Mouse (Mus musculus): ENCODE measurements around the gene Fut11. TPM values are rescaled to one million over a fixed set of nuclear protein-coding genes. Genes with fewer than 3 reads are reported as not detected.

The Fut11 gene
- polyA plus RNA-seq, 1 experiment, result 2.1 TPM

DNA sequence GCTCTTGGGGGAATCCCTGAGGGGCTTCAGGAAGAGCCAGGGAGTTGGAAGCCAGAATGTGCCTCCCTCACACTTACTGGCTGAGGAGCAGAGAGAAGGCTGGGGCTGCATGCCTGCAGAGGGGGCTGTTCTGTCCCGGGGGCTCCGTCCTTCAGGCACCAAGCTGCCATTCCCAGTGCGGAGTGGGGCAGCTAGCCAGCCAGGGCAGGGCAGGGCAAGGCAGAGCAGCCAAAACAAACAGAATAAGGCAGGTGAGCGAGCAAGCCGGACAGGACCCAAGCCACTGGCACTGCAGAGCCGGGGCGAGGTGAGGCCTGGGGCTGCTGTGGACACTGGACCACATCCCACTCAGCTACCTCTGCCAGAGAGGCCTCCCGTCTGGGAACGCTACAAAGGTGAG, 46.5 kb downstream of the Fut11 start:
- no peaks in the 10 kb centered on the region; the same call in 1 of the 2 replicates for H3K36me3 ChIP-seq (ENCODE audit: control insufficient read depth, insufficient read depth, low read length)
- H3K27me3 ChIP-seq (ENCODE audit: control insufficient read depth, insufficient read depth, low read length), result no peaks in the 10 kb centered on the region
- H3K27ac ChIP-seq (ENCODE audit: control insufficient read depth, insufficient read depth, low read depth, low read length), result no peak overlapping the region
- no peak for TF ChIP-seq POLR2A (IDR thresholded peaks at IDR 0.05; ENCODE audit: control insufficient read depth, low read depth, low read length)
- TF ChIP-seq CTCF (IDR thresholded peaks at IDR 0.05; ENCODE audit: control insufficient read depth, insufficient read depth, insufficient replicate concordance, low read depth, low read length), result no peak
- H3K4me1 ChIP-seq (ENCODE audit: control insufficient read depth, insufficient read depth, low read length), result no peaks in the 10 kb centered on the region; the same call in 1 of the 2 replicates
- no peak overlapping the region for H3K4me3 ChIP-seq (ENCODE audit: control insufficient read depth, low read depth, low read length)

DNA sequence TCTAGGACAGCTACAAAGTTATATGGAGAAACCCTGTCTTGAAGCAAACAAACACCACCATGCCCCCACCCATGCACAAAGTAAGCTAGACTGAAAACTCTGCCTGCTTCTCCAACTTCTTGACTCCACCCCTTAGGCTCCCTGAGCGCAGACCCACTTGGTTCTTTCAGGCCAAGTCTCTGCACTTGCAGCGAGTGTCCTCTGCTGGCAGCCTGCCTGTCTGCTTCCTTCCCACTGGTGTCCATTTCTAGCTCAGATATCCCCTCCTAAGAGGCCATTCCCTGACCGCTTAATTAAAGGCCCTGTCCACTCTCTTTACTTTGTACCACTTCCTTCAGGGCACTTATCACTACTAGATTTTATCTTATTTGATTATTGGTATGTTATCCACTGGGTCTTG, 48.8 kb downstream of the Fut11 start:
- H3K4me3 ChIP-seq (ENCODE audit: control insufficient read depth, low read depth, low read length), result no peak overlapping the region
- H3K27ac ChIP-seq (ENCODE audit: control insufficient read depth, insufficient read depth, low read depth, low read length), result no peak overlapping the region
- no peak for TF ChIP-seq POLR2A (IDR thresholded peaks at IDR 0.05; ENCODE audit: control insufficient read depth, low read depth, low read length)
- no peak for TF ChIP-seq CTCF (IDR thresholded peaks at IDR 0.05; ENCODE audit: control insufficient read depth, insufficient read depth, insufficient replicate concordance, low read depth, low read length)
- H3K36me3 ChIP-seq (ENCODE audit: control insufficient read depth, insufficient read depth, low read length), result no peaks in the 10 kb centered on the region; the same call in 1 of the 2 replicates
- H3K4me1 ChIP-seq (ENCODE audit: control insufficient read depth, insufficient read depth, low read length), result no peaks in the 10 kb centered on the region
- no peaks in the 10 kb centered on the region for H3K27me3 ChIP-seq (ENCODE audit: control insufficient read depth, insufficient read depth, low read length)

DNA sequence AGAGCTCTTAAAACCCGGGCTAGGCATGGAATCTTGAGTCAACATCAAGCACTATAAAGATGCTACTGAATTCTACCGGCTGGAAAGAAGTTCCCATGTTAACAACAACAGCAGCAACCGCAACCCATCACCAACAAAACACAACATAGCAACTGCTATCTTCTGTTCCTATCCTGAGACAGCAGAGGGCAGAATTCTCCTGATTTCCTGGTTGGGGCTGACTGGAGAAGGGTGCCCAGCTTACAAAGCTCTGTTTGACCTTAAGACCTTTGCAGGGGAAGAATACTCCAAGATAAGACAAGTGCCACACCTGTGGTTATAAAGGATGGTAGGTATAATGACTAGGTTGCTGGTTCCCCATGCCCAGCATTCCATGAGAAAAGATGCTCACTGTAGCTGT, 52.2 kb downstream of the Fut11 start:
- H3K27ac ChIP-seq (ENCODE audit: control insufficient read depth, insufficient read depth, low read depth, low read length), result no peak overlapping the region
- H3K27me3 ChIP-seq (ENCODE audit: control insufficient read depth, insufficient read depth, low read length), result no peaks in the 10 kb centered on the region
- no peaks in the 10 kb centered on the region for H3K36me3 ChIP-seq (ENCODE audit: control insufficient read depth, insufficient read depth, low read length)
- no peak overlapping the region for H3K4me3 ChIP-seq (ENCODE audit: control insufficient read depth, low read depth, low read length)
- no peaks in the 10 kb centered on the region for H3K4me1 ChIP-seq (ENCODE audit: control insufficient read depth, insufficient read depth, low read length)
- TF ChIP-seq POLR2A (IDR thresholded peaks at IDR 0.05; ENCODE audit: control insufficient read depth, low read depth, low read length), result no peak
- TF ChIP-seq CTCF (IDR thresholded peaks at IDR 0.05; ENCODE audit: control insufficient read depth, insufficient read depth, insufficient replicate concordance, low read depth, low read length), result no peak

DNA sequence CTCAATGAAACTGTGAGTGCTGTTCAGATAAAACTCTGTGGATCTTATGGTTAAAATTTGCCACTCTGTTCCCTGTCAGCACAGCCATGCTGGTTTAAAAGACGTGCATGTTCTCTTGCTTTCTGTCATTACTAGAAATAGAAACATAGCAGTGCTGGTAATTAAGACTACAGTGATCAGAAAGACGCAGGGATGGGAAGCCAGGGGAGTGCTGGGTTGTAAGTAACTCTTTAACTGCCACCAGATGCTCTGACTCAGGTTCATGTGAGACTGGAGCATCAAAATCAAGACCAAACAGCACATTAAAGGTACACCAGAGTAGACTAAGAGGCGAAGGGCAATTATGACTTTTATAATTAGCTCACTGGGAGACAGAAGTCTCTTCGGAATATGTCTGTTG, 53.6 kb downstream of the Fut11 start:
- H3K4me3 ChIP-seq (ENCODE audit: control insufficient read depth, low read depth, low read length), result no peak overlapping the region
- H3K36me3 ChIP-seq (ENCODE audit: control insufficient read depth, insufficient read depth, low read length), result no peaks in the 10 kb centered on the region
- H3K27ac ChIP-seq (ENCODE audit: control insufficient read depth, insufficient read depth, low read depth, low read length), result no peak overlapping the region
- H3K27me3 ChIP-seq (ENCODE audit: control insufficient read depth, insufficient read depth, low read length), result no peaks in the 10 kb centered on the region
- no peaks in the 10 kb centered on the region for H3K4me1 ChIP-seq (ENCODE audit: control insufficient read depth, insufficient read depth, low read length)
- no peak for TF ChIP-seq CTCF (IDR thresholded peaks at IDR 0.05; ENCODE audit: control insufficient read depth, insufficient read depth, insufficient replicate concordance, low read depth, low read length)
- TF ChIP-seq POLR2A (IDR thresholded peaks at IDR 0.05; ENCODE audit: control insufficient read depth, low read depth, low read length), result no peak

DNA sequence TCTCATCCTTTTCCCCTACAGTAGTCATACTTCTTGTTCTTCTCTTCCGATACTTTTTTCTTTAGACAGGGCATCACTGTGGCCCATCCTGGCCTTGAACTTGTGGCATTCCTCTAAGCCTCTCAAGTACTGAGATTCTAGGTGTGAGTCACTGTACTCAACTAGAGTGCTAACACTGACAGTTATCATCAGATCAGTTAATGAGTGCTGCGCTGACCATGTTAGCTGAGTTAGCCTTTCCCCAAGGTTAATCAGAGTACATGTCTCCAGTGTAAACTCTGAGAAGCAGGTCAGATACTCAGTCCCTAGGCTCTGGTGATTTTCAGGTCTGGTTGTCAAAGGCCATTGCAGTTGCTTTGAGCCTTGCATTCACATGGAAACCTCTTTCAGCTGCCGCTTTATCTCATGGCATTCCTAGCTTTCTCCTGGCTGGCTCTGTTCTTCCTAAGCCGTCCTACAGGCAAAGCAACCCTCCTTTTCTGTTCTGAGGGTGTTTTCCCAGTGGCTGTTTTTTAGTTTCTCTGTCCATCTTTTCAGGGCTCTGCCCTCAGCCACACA, 54.8 kb downstream of the Fut11 start:
- Histone ChIP-seq H3K4me1 (ENCODE audit: control insufficient read depth, insufficient read depth, low read length) (no peaks in the 10 kb centered on the region), H3K27ac (ENCODE audit: control insufficient read depth, insufficient read depth, low read depth, low read length) (no peak overlapping the region), H3K36me3 (ENCODE audit: control insufficient read depth, insufficient read depth, low read length) (no peaks in the 10 kb centered on the region), H3K27me3 (ENCODE audit: control insufficient read depth, insufficient read depth, low read length) (no peaks in the 10 kb centered on the region), H3K4me3 (ENCODE audit: control insufficient read depth, low read depth, low read length) (no peak overlapping the region)
- no peak for TF ChIP-seq CTCF (IDR thresholded peaks at IDR 0.05; ENCODE audit: control insufficient read depth, insufficient read depth, insufficient replicate concordance, low read depth, low read length)
- no peak for TF ChIP-seq POLR2A (IDR thresholded peaks at IDR 0.05; ENCODE audit: control insufficient read depth, low read depth, low read length)

DNA sequence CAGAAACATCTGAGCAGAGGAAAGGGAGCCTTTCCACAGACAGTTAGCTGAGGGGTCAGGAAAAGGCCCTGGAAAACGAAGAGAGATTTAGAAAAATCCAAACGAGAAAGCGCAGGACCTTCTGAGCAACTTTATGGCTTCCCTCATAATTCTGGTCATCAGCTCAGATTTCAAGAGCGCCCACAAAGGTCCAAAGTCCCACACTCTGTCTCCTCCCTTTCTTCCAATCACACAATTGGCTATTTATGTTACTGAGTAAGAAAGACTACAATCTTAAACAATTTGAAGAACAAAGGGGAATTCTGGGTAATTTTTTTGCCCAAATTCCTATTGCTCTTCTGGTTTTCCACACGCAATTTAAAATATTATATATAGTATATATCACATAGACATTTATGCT, 55.7 kb downstream of the Fut11 start:
- no peaks in the 10 kb centered on the region for H3K4me1 ChIP-seq (ENCODE audit: control insufficient read depth, insufficient read depth, low read length)
- H3K27me3 ChIP-seq (ENCODE audit: control insufficient read depth, insufficient read depth, low read length), result no peaks in the 10 kb centered on the region
- TF ChIP-seq POLR2A (IDR thresholded peaks at IDR 0.05; ENCODE audit: control insufficient read depth, low read depth, low read length), result no peak
- no peak for TF ChIP-seq CTCF (IDR thresholded peaks at IDR 0.05; ENCODE audit: control insufficient read depth, insufficient read depth, insufficient replicate concordance, low read depth, low read length)
- H3K4me3 ChIP-seq (ENCODE audit: control insufficient read depth, low read depth, low read length), result no peak overlapping the region
- H3K27ac ChIP-seq (ENCODE audit: control insufficient read depth, insufficient read depth, low read depth, low read length), result no peak overlapping the region
- H3K36me3 ChIP-seq (ENCODE audit: control insufficient read depth, insufficient read depth, low read length), result no peaks in the 10 kb centered on the region

Other genes with a start within 250 kb of the Fut11 start
- gene Cfap70, start 242.7 kb upstream of the Fut11 start, polyA plus RNA-seq (2012; rRNA removed), result 55.1 and 56.7 TPM in 2 replicates
- gene Anxa7, start 214.8 kb upstream of the Fut11 start, polyA plus RNA-seq (2012; rRNA removed), result 12.2 and 13.6 TPM in 2 replicates
- gene Mss51, start 198.1 kb upstream of the Fut11 start, polyA plus RNA-seq (2012; rRNA removed), result 1.7 and 2.1 TPM in 2 replicates
- 7.7 and 10.0 TPM in 2 replicates for gene Ppp3cb, start 148.4 kb upstream of the Fut11 start, polyA plus RNA-seq (2012; rRNA removed)
- gene Usp54, start 53.9 kb upstream of the Fut11 start, polyA plus RNA-seq (2012; rRNA removed), result 12.9 and 14.4 TPM in 2 replicates
- 0.28 and 0.47 TPM in 2 replicates for gene Myoz1, start 38.4 kb upstream of the Fut11 start, polyA plus RNA-seq (2012; rRNA removed)
- 0.38 and 0.60 TPM in 2 replicates for gene Synpo2l, start 26.6 kb upstream of the Fut11 start, polyA plus RNA-seq (2012; rRNA removed)
- gene Sec24c, start 20.7 kb upstream of the Fut11 start, polyA plus RNA-seq (2012; rRNA removed), result 78.2 and 80.7 TPM in 2 replicates
- 36.1 and 36.2 TPM in 2 replicates for gene Chchd1, start 8.0 kb downstream of the Fut11 start, polyA plus RNA-seq (2012; rRNA removed)
- 149 and 156 TPM in 2 replicates for gene Zswim8, start 12.6 kb downstream of the Fut11 start, polyA plus RNA-seq (2012; rRNA removed)
- gene Ndst2, start 39.6 kb downstream of the Fut11 start, polyA plus RNA-seq (2012; rRNA removed), result 33.2 and 39.0 TPM in 2 replicates
- 16.4 and 18.6 TPM in 2 replicates for gene Camk2g, start 99.1 kb downstream of the Fut11 start, polyA plus RNA-seq (2012; rRNA removed)
- 0.73 and 1.2 TPM in 2 replicates for gene Plau, start 141.7 kb downstream of the Fut11 start, polyA plus RNA-seq (2012; rRNA removed)
- gene Vcl, start 234.4 kb downstream of the Fut11 start, polyA plus RNA-seq (2012; rRNA removed), result 21.8 and 22.9 TPM in 2 replicates